Mouse (Mus musculus): ENCODE results near the gene Rab3ip. TPM values are rescaled to one million over a fixed set of nuclear protein-coding genes. Genes with fewer than 3 reads are reported as not detected.

Gene Rab3ip
- polyA plus RNA-seq, 1 experiment from 2014 or later, result 198 TPM

DNA sequence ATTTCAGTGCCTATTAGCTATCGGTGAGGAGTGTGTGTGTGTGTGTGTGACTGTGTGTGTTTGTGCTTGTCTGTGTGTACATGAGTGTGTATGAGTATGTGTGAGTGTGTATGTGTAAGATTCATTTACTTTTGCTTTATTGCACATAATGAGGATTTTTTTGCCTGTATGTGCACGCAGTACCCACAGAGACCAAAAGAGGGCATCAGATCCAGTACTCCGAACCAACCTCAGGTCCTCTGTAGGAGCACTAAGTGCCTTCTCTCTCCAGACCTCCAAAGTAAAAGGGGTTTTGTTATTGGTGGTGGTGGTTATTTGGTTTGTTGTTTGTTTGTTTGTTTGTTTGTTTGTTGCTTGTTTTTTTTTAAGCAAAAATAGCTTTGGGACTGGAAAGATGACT lies 30.3 kb upstream of the Rab3ip start:
- DNase-seq (ENCODE audit: low read depth, low spot score), result no peak
- no peak for ATAC-seq
- ChIA-PET POLR2A (no interaction called here), CTCF (interaction anchor here (0.9 kb wide), 1 partner anchor 15 kb away, joined by 5 read pairs; no protein-coding TSS in a partner anchor)
- in situ Hi-C loops (cut with MboI; ENCODE audit: low pct_unique_long_range_greater_than_20kb), result loop anchor here (5.0 kb wide), 1 partner anchor 46 kb away; no protein-coding TSS in a partner anchor
- no peaks in the 10 kb centered on the region for H3K27me3 ChIP-seq
- TF ChIP-seq CTCF (IDR thresholded peaks at IDR 0.05), result peak; percentile 59

DNA sequence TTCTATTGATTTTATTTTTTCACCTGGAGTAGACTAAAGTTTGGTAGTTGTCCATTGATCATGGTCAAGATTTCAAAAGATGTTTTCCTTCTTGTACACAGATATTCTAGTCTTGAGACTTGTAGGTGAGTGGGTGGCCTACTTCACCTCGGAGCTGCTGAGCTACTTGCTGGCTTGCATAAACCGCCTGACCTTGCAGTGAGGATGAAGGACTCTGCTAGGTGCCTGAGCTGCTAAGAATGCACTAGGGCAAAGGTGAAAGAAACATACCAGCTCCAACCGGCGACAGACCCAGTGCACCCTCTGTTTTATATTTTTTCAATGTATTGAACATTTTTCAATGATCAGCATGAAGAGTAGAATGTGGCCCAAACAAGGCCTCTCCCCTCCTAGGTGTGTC lies 29.7 kb upstream of the Rab3ip start:
- in situ Hi-C loops (cut with MboI; ENCODE audit: low pct_unique_long_range_greater_than_20kb), result loop anchor here (5.0 kb wide), 1 partner anchor 47 kb away; no protein-coding TSS in a partner anchor
- no peak for DNase-seq (ENCODE audit: low read depth, low spot score)
- CTCF ChIA-PET, result no interaction called here
- ATAC-seq, result no peak
- TF ChIP-seq CTCF (IDR thresholded peaks at IDR 0.05), result no peak
- POLR2A ChIA-PET, result no interaction called here
- H3K27me3 ChIP-seq, result no peaks in the 10 kb centered on the region

DNA sequence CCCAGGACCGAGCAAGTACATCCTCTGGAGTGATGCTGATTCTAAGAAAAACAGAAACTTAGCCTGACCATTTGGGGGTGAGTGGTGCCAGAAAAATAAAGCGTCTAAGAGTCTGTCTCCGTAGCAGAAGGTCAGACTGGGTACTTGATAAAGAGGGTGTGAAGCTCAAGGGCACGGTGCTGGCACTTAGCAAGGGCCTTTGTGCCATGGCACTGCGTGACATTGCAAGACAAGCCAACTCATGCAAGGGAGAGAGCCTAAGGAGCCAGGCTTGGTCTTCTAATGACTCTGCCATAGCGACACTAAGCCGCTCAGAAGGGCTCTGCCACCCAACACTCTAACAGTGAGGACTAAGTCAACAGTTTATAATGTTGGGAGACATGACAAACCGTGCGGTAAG lies 28.3 kb upstream of the Rab3ip start:
- ATAC-seq (no peak), DNase-seq (ENCODE audit: low read depth, low spot score) (no peak)
- in situ Hi-C loops (cut with MboI; ENCODE audit: low pct_unique_long_range_greater_than_20kb), result no loop called here
- ChIA-PET CTCF (interaction anchor here (0.9 to 1.2 kb wide), 2 partner anchors 8 to 18 kb away, joined by 3 read pairs; no protein-coding TSS in a partner anchor), POLR2A (interaction anchor here (2.2 kb wide), 1 partner anchor 14 kb away, joined by 5 read pairs; no protein-coding TSS in a partner anchor)
- H3K27me3 ChIP-seq, result no peaks in the 10 kb centered on the region
- no peak for TF ChIP-seq CTCF (IDR thresholded peaks at IDR 0.05)

DNA sequence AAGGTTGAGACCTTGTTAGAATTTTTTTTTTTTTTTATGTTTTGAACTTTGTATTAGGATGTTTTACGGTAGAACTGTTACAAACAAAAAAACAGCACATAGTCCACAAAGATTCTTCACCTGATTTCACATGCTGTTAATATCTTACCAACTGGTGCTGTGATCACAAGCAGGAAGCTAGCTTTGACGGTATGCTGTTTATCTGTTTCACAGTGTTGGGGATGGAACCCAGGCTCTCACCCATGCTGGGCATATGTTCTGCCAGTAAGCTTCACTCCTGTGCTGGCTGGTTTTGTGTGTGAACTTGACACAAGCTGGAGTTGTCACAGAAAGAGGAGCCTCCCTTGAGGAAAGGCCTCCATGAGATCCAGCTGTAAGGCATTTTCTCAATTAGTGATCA lies 27.3 kb upstream of the Rab3ip start:
- no peaks in the 10 kb centered on the region for H3K27me3 ChIP-seq
- TF ChIP-seq CTCF (IDR thresholded peaks at IDR 0.05), result no peak
- DNase-seq (ENCODE audit: low read depth, low spot score), result no peak
- ChIA-PET POLR2A (interaction anchor here (0.8 to 2.2 kb wide), 2 partner anchors 8 to 13 kb away, joined by 5 to 6 read pairs; no protein-coding TSS in a partner anchor), CTCF (interaction anchor here (1.2 kb wide), 1 partner anchor 19 kb away, joined by 3 read pairs; no protein-coding TSS in a partner anchor)
- in situ Hi-C loops (cut with MboI; ENCODE audit: low pct_unique_long_range_greater_than_20kb), result no loop called here
- no peak for ATAC-seq

DNA sequence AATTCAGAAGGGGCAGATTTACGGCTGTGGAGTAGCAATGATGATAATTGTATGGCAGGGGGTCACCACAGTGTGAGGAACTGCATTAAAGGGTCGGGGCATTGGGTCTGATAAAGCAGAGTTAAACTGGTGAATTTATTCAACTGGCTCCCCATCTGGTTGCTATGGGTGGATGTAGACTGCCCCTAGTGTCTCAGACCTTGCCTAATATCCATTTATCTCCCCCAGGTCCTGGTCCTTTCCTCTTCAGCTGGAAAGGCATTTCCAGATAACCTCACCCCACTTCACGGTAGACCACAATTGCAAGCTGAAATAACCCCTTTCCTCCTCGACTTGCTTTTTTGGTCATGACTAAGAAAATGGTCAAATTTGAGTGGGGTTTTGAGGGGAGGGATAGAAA lies 26.9 kb upstream of the Rab3ip start:
- no peaks in the 10 kb centered on the region for H3K27me3 ChIP-seq
- no peak for TF ChIP-seq CTCF (IDR thresholded peaks at IDR 0.05)

DNA sequence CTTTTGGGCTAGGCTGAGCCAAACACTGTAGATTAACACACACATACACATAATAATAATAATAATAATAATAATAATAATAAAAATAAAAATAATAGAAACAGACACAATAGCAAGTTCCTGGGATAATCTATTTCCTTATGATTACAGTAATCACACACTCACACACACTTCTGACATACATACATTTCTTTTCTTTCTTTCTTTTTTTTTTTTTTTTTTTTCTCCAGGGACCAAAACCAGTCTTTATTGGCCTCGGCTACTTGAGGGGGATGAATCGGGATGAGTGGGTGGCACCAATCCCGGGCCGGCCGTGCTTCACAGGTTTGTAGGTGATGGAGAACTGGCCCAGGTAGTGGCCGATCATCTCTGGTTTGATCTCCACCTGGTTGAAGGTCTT lies 21.9 kb upstream of the Rab3ip start, which contains the start of gene Gm10271:
Gene Gm10271 (minus strand): TSS at position 101 of the 400 bp plus-strand sequence.
- no peak for ATAC-seq
- DNase-seq (ENCODE audit: low read depth, low spot score), result no peak
- ChIA-PET CTCF (no interaction called here), POLR2A (no interaction called here)
- no peaks in the 10 kb centered on the region for H3K27me3 ChIP-seq
- in situ Hi-C loops (cut with MboI; ENCODE audit: low pct_unique_long_range_greater_than_20kb), result no loop called here
- TF ChIP-seq CTCF (IDR thresholded peaks at IDR 0.05), result no peak

More for the DNA sequence above, 26.9 kb upstream of the Rab3ip start:
- POLR2A ChIA-PET, result interaction anchor here (0.8 to 2.2 kb wide), 2 partner anchors 8 to 13 kb away, joined by 5 to 6 read pairs; no protein-coding TSS in a partner anchor
- DNase-seq (ENCODE audit: low read depth, low spot score) (no peak), ATAC-seq (no peak)
- in situ Hi-C loops (cut with MboI; ENCODE audit: low pct_unique_long_range_greater_than_20kb), result no loop called here
- CTCF ChIA-PET, result no interaction called here

DNA sequence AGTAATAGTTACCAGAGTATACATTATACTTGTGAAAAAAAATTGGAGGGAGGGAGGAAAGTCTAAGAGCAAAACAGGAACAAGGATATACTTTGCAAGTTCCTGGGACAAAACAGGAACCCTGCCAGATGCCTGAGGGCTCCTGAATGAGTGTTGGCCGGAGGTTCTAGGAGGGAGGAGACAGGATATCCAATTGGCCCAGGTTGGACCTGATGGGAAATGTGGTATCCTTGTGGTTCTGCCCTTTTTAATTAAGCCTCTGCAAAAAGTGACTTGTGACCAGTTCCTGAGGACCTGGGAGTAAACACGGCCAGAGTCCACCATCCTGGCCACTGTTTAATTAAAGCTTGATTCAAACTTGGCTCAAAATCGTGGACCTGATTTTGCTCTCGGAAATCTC lies 18.2 kb upstream of the Rab3ip start:
- no peak for TF ChIP-seq CTCF (IDR thresholded peaks at IDR 0.05)
- DNase-seq (ENCODE audit: low read depth, low spot score) (no peak), ATAC-seq (no peak)
- ChIA-PET CTCF (no interaction called here), POLR2A (interaction anchor here (1.2 kb wide), 1 partner anchor 9 kb away, joined by 6 read pairs; no protein-coding TSS in a partner anchor)
- H3K27me3 ChIP-seq, result no peaks in the 10 kb centered on the region
- in situ Hi-C loops (cut with MboI; ENCODE audit: low pct_unique_long_range_greater_than_20kb), result no loop called here

DNA sequence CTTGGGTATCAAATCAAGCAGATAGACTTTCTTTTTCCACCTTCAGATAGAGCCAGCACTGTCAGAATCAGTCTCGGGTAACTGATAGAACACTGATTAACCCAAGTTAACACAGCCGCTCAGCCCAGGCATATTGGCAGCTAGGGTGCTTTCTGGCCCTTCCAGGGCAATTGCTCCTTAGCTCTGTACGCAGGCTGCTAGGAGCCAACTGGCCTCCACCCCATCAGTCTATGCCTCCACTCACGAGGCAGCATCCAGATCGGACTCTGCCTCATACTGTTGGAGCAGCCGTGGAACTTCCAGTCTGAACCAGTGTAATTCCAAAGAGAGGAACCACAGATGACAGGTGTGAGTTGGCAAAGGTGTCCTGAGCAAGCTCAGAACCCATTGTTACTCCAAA lies 15.5 kb upstream of the Rab3ip start:
- ChIA-PET POLR2A (no interaction called here), CTCF (interaction anchor here (0.8 to 1.3 kb wide), 3 partner anchors 9 to 15 kb away, joined by 3 to 5 read pairs (median 4); no protein-coding TSS in a partner anchor)
- in situ Hi-C loops (cut with MboI; ENCODE audit: low pct_unique_long_range_greater_than_20kb), result no loop called here
- no peaks in the 10 kb centered on the region for H3K27me3 ChIP-seq
- ATAC-seq, result no peak
- no peak for DNase-seq (ENCODE audit: low read depth, low spot score)
- no peak for TF ChIP-seq CTCF (IDR thresholded peaks at IDR 0.05)

DNA sequence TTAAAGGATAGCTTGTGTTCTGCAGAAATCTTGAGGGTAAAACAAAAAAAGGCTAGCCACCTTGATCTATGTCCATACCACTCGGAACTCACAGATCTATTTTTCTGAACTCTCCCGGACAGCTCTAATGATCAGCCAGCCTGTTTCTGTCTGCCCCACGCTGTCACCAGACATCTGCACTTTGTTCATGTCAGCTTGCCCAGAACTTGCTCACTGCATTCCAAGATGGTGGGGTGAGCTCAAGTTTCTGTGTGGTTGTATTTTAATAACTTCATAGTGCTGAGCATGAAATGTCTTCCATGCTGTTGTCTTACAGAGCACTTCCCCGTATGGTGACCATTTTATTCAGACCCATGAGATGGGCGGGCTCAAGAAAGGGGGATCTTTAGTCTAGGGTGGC lies 14.7 kb upstream of the Rab3ip start:
- POLR2A ChIA-PET, result interaction anchor here (0.6 to 1.4 kb wide), 3 partner anchors 13 to 383 kb away, joined by 4 to 10 read pairs (median 5); partner anchors contain the start of gene Rab3ip
- CTCF ChIA-PET, result interaction anchor here (1.3 to 1.4 kb wide), 2 partner anchors 16 to 21 kb away, joined by 3 to 5 read pairs; no protein-coding TSS in a partner anchor
- no peak for ATAC-seq
- in situ Hi-C loops (cut with MboI; ENCODE audit: low pct_unique_long_range_greater_than_20kb), result no loop called here
- TF ChIP-seq CTCF (IDR thresholded peaks at IDR 0.05), result no peak
- no peak for DNase-seq (ENCODE audit: low read depth, low spot score)
- H3K27me3 ChIP-seq, result no peaks in the 10 kb centered on the region

DNA sequence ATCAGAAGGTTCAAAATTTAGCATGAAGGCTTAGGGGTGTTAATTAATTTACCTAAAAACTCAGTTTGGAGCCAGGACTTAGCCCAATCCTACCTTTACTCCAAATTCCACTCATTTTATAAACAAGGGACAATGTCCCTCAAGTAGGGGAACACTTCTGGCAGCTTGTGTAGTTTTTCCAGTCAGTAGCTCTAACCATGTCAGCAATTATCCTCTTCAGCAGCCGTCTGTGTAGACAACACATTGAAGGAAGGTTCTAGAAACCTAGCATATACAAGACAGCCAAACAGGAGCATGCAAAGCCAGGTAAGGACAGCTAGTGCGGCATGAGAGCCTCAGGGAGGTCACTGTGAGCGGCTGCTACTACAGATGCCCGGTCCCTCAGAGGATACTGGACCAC lies 14.0 kb upstream of the Rab3ip start:
- H3K27me3 ChIP-seq, result no peaks in the 10 kb centered on the region
- ATAC-seq (no peak), DNase-seq (ENCODE audit: low read depth, low spot score) (no peak)
- ChIA-PET CTCF (interaction anchor here (1.2 to 1.4 kb wide), 2 partner anchors 14 to 20 kb away, joined by 3 read pairs; partner anchors contain the start of gene Rab3ip), POLR2A (interaction anchor here (1.3 to 1.4 kb wide), 2 partner anchors 14 kb away, joined by 4 to 5 read pairs; partner anchors contain the start of gene Rab3ip)
- in situ Hi-C loops (cut with MboI; ENCODE audit: low pct_unique_long_range_greater_than_20kb), result no loop called here
- TF ChIP-seq CTCF (IDR thresholded peaks at IDR 0.05), result no peak

DNA sequence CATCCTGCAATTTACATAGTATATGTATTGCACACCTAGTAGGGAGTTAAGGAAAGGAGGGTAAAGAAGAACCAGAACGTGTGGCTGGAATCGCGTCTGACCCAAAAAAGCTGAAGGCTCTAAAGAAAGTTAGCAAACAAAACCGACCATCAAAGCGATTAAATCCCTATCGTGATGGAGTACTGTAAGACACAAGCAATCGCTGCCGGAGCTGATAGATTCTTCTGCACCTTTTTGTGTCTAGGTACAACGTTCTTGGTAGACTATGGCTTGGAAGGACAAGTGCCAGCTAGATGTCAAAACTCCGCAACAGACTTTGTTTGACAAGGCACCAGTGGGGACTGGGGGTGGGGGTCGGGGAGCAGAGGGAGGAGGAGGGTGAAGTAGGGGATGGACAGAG lies 13.5 kb upstream of the Rab3ip start:
- no peak for TF ChIP-seq CTCF (IDR thresholded peaks at IDR 0.05)
- no peaks in the 10 kb centered on the region for H3K27me3 ChIP-seq
- in situ Hi-C loops (cut with MboI; ENCODE audit: low pct_unique_long_range_greater_than_20kb), result no loop called here
- CTCF ChIA-PET, result interaction anchor here (0.8 to 1.4 kb wide), 3 partner anchors 14 to 20 kb away, joined by 3 read pairs; partner anchors contain the start of gene Rab3ip
- POLR2A ChIA-PET, result interaction anchor here (1.4 kb wide), 1 partner anchor 14 kb away, joined by 5 read pairs; no protein-coding TSS in a partner anchor
- DNase-seq (ENCODE audit: low read depth, low spot score) (no peak), ATAC-seq (no peak)
